In the genomic region with DNA sequence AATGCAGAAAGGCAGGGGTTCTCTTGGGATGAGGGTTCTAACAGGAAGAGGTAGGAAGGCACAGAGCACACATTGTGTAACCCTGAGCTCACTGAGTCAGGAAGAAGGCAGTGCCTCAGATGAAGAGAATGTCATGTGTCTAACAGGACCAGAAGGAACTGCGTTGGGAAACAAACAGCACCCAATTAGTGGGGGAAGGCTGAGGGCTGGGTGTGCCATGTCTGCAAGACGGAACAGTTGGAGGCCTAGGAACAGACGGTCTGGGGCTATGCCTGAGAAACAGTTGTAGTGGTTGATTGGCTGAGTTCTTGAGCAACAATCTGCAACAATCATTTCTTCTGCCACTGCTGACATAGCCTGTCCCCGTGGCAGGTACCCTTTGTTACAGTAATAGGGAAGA, we compare ENCODE assay signal across 18 mouse cellular contexts. TPM values are rescaled to one million over a fixed set of nuclear protein-coding genes. Genes with fewer than 3 reads are reported as not detected.
A peak's percentile ranks its signal among the peaks of the same experiment; 100 is the strongest.
DNase-seq lines count a peak whose midpoint lies in the region; ATAC-seq and TF ChIP-seq lines count a peak whose summit lies in the region.
"Had no signal": no experiment of that assay in that cellular context is flagged by ENCODE, and none has a peak within 500 bp of the region (broad histone marks: within the 10 kb centered on the region; RNA-seq: fewer than 3 reads in every experiment).

No protein-coding gene starts in this region.

- H3K27me3 ChIP-seq in limb, embryonic 15.5 days: no peaks in the 10 kb centered on the region
- no peaks in the 10 kb centered on the region for H3K27me3 ChIP-seq in limb, embryonic 10.5 days (ENCODE audit: low read depth, poor library complexity, severe bottlenecking)
- H3K27me3 ChIP-seq in forebrain, postnatal 0 days (ENCODE audit: insufficient read depth, low read length): no peaks in the 10 kb centered on the region
- H3K27me3 ChIP-seq: midbrain, embryonic 15.5 days; neural tube, embryonic 12.5 days had no signal

- 62% methylated on average over 4 of the region's 4 CpGs for WGBS in limb, embryonic 15.5 days
- 86% methylated on average over 4 of the region's 4 CpGs for WGBS in limb, embryonic 10.5 days
- WGBS in forebrain, postnatal 0 days: 71% methylated on average over 4 of the region's 4 CpGs

- TF ChIP-seq CTCF in forebrain, postnatal 0 days (IDR thresholded peaks at IDR 0.05; ENCODE audit: low read depth): no peak

- H3K4me3 ChIP-seq in limb, embryonic 15.5 days: no peak overlapping the region
- no peak overlapping the region for H3K4me3 ChIP-seq in limb, embryonic 10.5 days
- no peak overlapping the region for H3K4me3 ChIP-seq in forebrain, postnatal 0 days (ENCODE audit: low read depth, low read length)
- H3K4me3 ChIP-seq: erythroblast, embryonic 14.5 days; midbrain, embryonic 15.5 days; neural tube, embryonic 12.5 days had no signal

- ATAC-seq in limb, embryonic 15.5 days (ENCODE audit: insufficient number of reproducible peaks, low FRiP score, low TSS enrichment, low read depth): 0 out of 2 replicates have a peak, but pooled peaks have one; percentile 40
- ATAC-seq in forebrain, postnatal 0 days: peak; percentile 94
- peak; percentile 91 for ATAC-seq in megakaryocyte, adult 5-6 weeks (ENCODE audit: poor library complexity, severe bottlenecking)
- ATAC-seq: activated CD4-positive, CD25-positive, alpha-beta regulatory T cell, adult 4 months; hindbrain, postnatal 0 days; midbrain, embryonic 15.5 days had no signal

- H3K4me1 ChIP-seq in limb, embryonic 15.5 days: peaks cover 5% of the 10 kb centered on the region
- peaks cover 3% of the 10 kb centered on the region; the same call in 1 of the 2 replicates for H3K4me1 ChIP-seq in limb, embryonic 10.5 days
- no peaks in the 10 kb centered on the region; the same call in 1 of the 2 replicates for H3K4me1 ChIP-seq in forebrain, postnatal 0 days (ENCODE audit: insufficient read depth)
- H3K4me1 ChIP-seq: neural tube, embryonic 12.5 days had no signal

- H3K27ac ChIP-seq in limb, embryonic 15.5 days: no peak overlapping the region
- no peak overlapping the region for H3K27ac ChIP-seq in limb, embryonic 10.5 days
- H3K27ac ChIP-seq in forebrain, postnatal 0 days (ENCODE audit: low read depth, low read length): no peak overlapping the region
- H3K27ac ChIP-seq: hindbrain, postnatal 0 days; midbrain, embryonic 15.5 days; neural tube, embryonic 12.5 days; stomach, postnatal 0 days had no signal

- no peaks in the 10 kb centered on the region for H3K9me3 ChIP-seq in limb, embryonic 15.5 days
- H3K9me3 ChIP-seq in limb, embryonic 10.5 days (replicated peaks): no peaks in the 10 kb centered on the region
- H3K9me3 ChIP-seq in forebrain, postnatal 0 days (ENCODE audit: low read length): no peaks in the 10 kb centered on the region
- H3K9me3 ChIP-seq: midbrain, embryonic 15.5 days; neural tube, embryonic 12.5 days had no signal

- DNase-seq in limb, embryonic 10.5 days (ENCODE audit: low spot score): no peak
- peak; percentile 26 for DNase-seq in R1 (ENCODE audit: low read depth, low spot score)
- DNase-seq in forebrain, postnatal 0 days: peak; percentile 63
- DNase-seq in cerebellum, adult 18-20 months: no peak
- no peak for DNase-seq in gastrocnemius, adult 18-20 months (ENCODE audit: low spot score)
- DNase-seq: cerebellum, adult 8-10 months; heart, postnatal 14 days; kidney, adult 2 months; left cerebral cortex, postnatal 4 days; thymus, postnatal 36 days had no signal

- H3K9ac ChIP-seq in limb, embryonic 15.5 days: no peak overlapping the region
- H3K9ac ChIP-seq in forebrain, postnatal 0 days: no peak overlapping the region
- H3K9ac ChIP-seq: midbrain, embryonic 15.5 days; neural tube, embryonic 12.5 days had no signal

- H3K4me2 ChIP-seq in limb, embryonic 15.5 days: no peak overlapping the region
- no peak overlapping the region for H3K4me2 ChIP-seq in forebrain, postnatal 0 days (ENCODE audit: low read depth)
- H3K4me2 ChIP-seq: midbrain, embryonic 15.5 days; neural tube, embryonic 12.5 days had no signal

- H3K36me3 ChIP-seq in limb, embryonic 15.5 days: no peaks in the 10 kb centered on the region
- H3K36me3 ChIP-seq in limb, embryonic 10.5 days: no peaks in the 10 kb centered on the region
- no peaks in the 10 kb centered on the region for H3K36me3 ChIP-seq in forebrain, postnatal 0 days (ENCODE audit: insufficient read depth)
- H3K36me3 ChIP-seq: midbrain, embryonic 15.5 days; neural tube, embryonic 12.5 days had no signal

RNA-seq across cellular contexts. Expression of a gene that starts 38.8 kb away (rescaled TPM):
- polyA plus RNA-seq in limb, embryonic 15.5 days (2015; fragmentation: Nextera tagmentation; extraction: Ambion mirVana): 24.9 and 25.6 TPM in 2 replicates
- 10.6 and 14.2 TPM in 2 replicates for polyA plus RNA-seq in limb, embryonic 10.5 days (2016; fragmentation: Nextera tagmentation; extraction: Ambion mirVana)
- 10.7 and 15.7 TPM in 2 replicates for total RNA-seq in forebrain, postnatal 0 days (2014; rRNA removed)
- 7.5 and 9.8 TPM in 2 replicates for polyA plus RNA-seq in forebrain, postnatal 0 days (2015; fragmentation: Nextera tagmentation; extraction: Ambion mirVana)
- total RNA-seq in megakaryocyte, adult 5-6 weeks (2015): 3.7 and 7.6 TPM in 2 replicates
- 1.4 and 1.7 TPM in 2 replicates for total RNA-seq in megakaryocyte, adult 5-6 weeks (2017)
- 10 to 100 TPM; 10.6 to 11.9 TPM for total RNA-seq in gastrocnemius, adult 18-20 months (2021)

Comparison
In these comparisons a context has a peak if more than half of its experiments do, and no peak if none do; other contexts are left out.
1. ATAC-seq: peak in every context shown above with its lines; median percentile 94 in forebrain, postnatal 0 days; 91 in megakaryocyte, adult 5-6 weeks; 40 in limb, embryonic 15.5 days.
2. DNase-seq: peak in R1 (single experiment) and forebrain, postnatal 0 days (single experiment); none in limb, embryonic 10.5 days (single experiment), cerebellum, adult 18-20 months (0 of 2) and gastrocnemius, adult 18-20 months (single experiment).